Mouse (Mus musculus) heart, adult 11 months (tissue): ENCODE data around the gene Enox1.
A peak's percentile ranks its signal among the peaks of the same experiment; 100 is the strongest.

Source experiments
- DNase-seq: peaks from one replicate; pipeline ENCODE4 v3.0.0; 2022

Gene Enox1

DNA sequence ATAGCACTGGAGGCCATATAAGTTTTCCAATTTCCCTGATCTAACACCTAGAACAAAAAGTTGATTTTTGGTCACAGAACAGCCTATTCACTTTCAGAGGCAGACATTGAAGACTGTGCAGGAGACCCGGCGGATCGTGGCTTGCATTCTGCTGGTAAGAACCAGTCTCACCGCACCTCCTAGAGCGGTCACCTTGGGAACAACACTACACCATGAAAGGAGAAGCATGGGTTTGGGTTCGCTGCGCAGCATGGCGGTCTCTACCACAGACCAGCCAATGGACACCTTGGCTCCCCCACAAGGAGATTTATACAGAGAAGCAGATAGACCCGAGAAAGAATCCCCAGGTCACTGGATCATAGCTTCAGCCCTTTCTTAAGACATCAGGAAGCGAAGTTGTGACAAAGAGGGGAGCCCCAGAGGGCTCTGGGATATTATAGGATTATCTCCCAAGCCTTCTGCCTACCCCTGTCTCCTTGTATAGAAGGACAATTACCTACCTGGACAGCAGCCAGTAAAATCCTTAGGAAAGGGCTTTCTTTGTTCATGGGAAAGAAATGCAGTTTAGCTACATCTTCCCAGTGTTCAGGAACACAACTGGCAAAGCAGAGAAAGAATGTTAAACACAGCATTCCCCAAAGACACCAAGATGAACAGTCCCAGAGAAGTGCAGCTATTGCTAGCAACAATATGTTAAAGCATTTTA is 476.1 kb downstream of the Enox1 start:
- peak; percentile 78 for DNase-seq

DNA sequence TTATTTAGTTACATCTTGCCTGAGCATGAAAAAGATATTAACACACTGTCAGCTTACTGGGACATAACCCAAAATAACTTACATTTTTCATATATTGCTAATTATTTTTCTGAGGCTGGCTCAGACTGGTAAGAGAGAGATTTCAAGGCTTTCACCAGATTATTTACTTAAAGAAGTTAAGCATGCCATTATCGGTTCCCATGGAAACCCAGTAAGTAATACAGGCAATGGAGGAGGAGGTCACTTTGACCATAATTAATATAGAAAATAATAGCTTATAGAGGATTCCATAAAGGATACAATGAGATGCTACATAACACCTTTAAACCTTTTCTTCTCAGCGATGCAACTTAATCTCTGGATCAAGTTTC is 476.6 kb downstream of the Enox1 start:
- no peak for DNase-seq

DNA sequence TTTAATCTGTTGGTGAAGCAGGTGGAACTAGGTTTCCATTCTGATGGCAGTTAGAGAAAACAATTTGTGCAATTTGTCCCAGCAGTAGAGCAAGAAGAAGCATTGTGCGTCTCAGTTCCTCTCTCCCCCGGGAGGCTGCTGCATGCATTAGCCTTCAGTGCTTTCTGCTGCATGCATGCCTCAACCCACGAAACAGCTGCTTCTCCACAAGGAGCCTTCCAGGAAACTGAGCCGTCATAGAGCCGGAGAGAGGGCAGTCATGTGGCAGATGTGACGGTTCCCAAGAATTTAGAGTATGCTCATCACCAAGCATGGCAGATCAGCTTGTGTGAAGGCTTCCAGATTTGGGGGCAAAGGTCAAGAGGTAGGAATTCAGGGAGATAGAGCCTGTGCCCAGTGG is 480.4 kb downstream of the Enox1 start:
- DNase-seq, result peak; percentile 76

GRCm38 (mm10) chr14:77638148-77638547 is 481.6 kb downstream of the Enox1 start:
- DNase-seq, result peak; percentile 55

GRCm38 (mm10) chr14:77638616-77639015 is 482.1 kb downstream of the Enox1 start:
- peak; percentile 2 for DNase-seq

DNA sequence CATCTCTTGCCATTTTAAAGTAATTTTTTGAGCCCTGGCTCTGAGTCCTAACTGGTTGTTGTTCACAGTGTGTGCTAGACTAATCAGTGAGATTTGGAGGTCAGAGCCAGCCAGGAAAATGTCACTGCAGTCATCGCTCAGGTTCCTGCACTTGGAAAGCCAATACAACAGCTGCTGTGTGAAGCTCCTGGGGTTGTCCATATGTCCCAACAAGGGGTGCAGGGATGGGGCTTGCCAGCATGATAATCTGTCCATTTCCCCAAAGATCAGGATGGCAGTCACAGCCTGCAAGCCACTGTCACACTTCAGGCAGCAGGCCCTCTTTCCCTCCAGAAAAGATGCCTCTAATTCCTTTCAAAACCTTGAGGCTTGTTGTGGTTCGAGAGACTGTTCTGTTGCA is 483.0 kb downstream of the Enox1 start:
- DNase-seq, result peak; percentile 82

DNA sequence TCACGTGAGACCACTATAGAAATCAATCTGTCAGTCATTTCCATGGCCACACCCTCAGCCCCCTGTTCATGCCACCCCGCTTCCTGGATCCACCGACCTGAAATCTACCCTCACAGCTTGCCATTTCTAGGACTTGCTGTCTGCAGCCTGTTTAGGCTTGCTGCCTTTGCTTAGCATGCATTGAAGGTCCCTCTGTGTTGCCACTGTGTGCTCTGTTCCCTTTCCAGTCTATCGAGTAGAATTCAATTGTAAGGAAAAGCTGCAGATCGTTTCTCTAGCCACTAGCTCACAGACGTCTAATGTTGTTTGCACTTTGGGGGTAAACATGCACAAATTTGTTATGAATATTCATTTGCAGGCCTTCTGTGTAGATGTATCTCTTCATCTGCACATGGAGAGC is 485.8 kb downstream of the Enox1 start:
- peak; percentile 44 for DNase-seq

DNA sequence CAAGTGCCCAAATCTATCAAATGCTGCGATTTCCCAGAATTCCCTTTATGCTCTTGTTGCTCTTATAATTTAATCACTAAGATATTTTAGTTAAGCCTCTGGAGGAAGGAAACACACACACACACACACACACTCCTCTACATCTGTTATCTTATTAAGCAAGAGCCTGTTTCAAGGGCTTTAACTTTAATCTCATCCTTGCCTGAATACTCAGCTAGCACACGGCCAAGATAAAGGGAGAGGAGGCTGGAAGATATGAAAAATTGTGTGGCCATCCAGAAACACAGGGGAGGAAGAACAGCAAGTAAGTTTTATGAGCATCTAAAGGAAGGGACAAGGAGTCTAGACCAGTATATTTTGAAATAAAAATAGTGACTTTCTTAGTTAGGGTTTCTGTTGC is 489.6 kb downstream of the Enox1 start:
- peak; percentile 17 for DNase-seq

GRCm38 (mm10) chr14:77647017-77647416 is 490.5 kb downstream of the Enox1 start:
- peak; percentile 58 for DNase-seq

DNA sequence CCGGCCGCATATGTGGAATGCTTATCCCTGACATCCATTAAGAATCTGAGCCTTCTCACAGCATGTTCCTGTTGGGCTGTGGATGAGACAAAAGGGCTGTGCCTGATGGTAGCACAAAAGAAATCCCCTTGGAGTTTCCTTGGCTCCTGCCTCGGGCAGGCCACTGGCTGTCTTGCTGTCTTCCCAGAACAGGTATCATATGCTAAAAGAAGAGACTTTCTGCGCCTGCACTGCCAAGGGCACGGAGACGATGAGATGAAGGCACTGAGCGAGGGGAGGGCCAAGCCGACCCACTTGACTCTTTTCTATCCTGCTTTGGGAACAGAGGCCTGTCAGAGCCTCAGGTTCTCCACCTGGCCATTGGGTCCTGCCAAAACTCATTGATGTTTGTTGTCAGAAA is 491.7 kb downstream of the Enox1 start:
- DNase-seq, result peak; percentile 77

- no peak for DNase-seq
Measured at GRCm38 (mm10) chr14:77658739-77659138, 502.2 kb downstream of the Enox1 start.

DNA sequence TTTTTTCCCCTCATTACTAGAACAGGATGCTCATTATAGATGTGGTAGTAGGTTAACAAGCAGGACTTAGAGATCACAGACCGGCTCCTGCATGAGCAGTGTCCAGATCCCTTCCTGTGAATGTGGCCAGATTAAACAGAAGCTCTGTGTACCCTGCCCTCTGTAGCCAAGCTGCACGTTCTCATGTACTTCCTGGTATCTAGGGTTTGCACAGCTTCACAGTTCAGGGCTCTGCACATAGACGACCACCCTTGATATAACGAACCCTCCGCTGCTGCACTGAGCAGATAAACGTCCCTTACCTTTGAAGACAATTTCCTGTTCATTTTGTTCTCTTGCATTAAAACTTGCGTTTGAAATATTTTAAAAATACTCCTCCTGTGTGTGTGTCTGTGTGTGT is 505.7 kb downstream of the Enox1 start:
- DNase-seq, result peak; percentile 49

- DNase-seq, result peak; percentile 65
Measured at GRCm38 (mm10) chr14:77662994-77663393, 506.4 kb downstream of the Enox1 start.

- peak; percentile 61 for DNase-seq
Measured at GRCm38 (mm10) chr14:77668096-77668495, 511.5 kb downstream of the Enox1 start.

DNA sequence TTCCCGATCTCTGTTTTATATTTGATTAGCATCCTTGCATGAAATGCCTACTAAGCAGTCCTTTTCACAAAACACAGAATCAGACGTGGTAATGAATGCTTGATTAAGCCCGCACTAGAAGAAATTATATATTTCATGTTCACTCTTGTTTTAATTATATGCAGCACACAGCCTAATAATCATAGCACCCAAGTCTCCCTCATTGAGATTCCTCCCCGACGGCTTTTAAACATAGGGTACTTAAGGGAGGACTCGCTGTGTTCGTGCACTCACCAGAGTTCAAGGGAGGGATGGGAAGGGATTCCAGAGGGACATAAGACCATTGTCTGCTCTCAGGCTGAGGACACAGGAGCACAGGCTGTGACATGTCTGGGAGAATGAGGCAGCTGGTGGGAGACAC is 512.9 kb downstream of the Enox1 start:
- peak; percentile 49 for DNase-seq

DNA sequence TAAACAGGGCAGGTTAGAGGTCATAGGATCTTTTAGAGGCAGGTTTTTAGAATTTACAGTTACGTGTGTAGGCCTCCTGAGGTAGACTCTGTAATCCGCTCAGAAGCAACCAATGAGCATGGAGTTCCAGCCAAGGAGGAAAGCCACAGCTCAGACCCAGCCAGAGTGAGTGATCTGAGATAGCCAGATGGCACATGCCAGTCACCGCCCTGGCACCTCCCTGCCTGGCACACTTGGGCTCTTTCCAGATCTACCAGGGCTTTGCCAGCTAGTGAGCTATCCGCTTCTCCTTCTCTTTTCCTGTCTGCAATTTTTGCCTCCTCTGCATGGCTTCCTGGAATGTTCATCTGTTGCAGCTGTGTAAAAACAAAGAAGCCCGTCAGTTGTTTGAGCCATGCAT is 514.4 kb downstream of the Enox1 start:
- peak; percentile 83 for DNase-seq

DNA sequence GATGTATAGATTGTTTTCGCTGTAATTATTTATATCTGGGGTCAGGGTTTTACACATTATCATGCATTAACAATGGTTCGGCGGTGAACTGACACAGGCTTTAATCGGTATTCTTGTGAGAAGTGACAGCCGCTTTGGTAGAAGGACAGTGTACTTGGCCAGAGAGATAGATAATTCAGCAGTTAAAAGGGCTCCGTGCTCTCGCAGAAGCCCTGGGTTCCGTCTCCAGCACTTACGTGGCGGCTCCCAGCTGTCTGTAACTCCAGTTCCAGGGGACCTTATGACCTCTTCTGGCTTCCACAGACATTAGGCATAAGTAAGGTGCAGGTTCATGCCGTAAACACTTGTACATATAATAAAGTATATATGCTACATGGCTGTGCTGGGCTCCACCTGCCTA is 515.4 kb downstream of the Enox1 start:
- DNase-seq, result peak; percentile 73

- DNase-seq, result peak; percentile 74
Measured at GRCm38 (mm10) chr14:77673138-77673537, 516.6 kb downstream of the Enox1 start.

DNA sequence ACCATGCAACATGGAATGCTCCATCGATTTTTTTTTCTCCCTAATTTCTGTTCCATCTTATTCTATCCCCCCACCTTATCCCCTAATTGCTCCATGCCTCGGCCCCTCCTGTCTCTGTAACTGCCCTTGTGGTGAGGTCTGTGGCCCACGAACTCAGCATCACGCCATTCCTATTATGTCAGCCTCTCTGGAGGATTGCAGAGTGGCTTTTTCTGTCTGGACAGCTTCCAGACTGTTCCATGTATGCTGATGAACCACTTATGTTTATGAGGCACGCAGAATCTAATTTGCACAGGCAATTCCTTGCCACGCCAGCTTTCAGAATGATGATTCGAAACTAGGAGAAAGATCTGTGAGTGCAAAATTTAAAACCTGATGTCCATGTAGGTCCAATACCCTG is 521.4 kb downstream of the Enox1 start:
- DNase-seq, result peak; percentile 71

- peak; percentile 79 for DNase-seq
Measured at GRCm38 (mm10) chr14:77679877-77680276, 523.3 kb downstream of the Enox1 start.

- DNase-seq, result peak; percentile 71
Measured at GRCm38 (mm10) chr14:77682888-77683555, 526.5 kb downstream of the Enox1 start.

GRCm38 (mm10) chr14:77689816-77690215 is 533.3 kb downstream of the Enox1 start:
- peak; percentile 64 for DNase-seq

DNA sequence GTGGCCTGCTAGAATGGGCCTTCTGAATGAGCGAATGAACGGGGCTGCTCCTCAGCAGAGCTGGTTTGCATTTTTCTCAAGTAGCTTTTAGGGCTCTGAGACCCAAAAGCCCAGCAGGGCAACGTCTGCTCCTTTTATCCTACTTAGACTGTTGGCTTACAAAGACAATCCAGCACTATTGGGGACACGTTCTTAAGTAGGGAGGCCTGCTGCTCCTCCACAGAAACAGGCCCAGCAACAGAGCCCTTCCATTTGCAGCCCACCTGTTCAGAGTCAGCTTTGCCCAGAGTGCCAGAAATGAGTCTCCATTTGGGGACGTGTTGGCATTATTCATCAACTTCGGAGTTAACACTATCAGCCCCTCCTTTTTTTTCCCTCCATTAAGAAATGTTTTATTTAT is 548.4 kb downstream of the Enox1 start:
- DNase-seq, result peak; percentile 36

DNA sequence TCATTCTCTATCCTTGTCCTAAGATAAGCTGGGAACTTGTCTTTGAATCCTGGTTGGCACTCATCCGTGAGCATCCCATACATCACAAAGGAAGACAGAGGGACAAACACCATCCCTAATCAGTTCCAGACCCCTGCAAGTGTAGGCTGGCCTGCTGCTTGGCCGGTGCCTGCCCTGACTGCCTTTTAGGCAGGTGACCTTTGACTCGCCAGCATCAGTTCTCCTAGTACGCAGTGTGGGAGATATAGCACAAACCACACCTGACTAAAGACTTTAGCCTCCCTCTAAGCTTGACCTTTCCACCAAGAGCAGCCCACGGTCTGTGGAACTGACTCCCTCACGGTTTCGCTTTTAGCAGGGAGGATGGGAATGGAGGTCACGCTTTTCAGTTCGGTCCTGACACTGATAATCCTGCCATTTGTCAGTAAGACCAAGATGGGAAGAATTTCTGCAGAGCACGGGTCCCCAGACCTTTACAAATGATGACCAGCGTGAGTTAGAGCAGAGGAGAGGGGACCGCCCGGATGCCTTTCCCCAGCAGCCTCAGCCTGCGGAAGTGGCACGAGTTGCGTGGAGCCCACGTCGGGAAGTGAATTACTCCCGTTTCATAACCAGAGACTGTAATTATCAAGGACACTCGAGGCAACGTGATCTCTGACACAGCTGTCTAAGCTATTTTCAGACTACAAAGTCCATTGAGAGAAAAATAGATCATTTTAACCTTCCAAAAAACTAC is 550.1 kb downstream of the Enox1 start:
- DNase-seq, result peak; percentile 55
